ENCODE assay signal across 9 mouse cellular contexts in the genomic region with DNA sequence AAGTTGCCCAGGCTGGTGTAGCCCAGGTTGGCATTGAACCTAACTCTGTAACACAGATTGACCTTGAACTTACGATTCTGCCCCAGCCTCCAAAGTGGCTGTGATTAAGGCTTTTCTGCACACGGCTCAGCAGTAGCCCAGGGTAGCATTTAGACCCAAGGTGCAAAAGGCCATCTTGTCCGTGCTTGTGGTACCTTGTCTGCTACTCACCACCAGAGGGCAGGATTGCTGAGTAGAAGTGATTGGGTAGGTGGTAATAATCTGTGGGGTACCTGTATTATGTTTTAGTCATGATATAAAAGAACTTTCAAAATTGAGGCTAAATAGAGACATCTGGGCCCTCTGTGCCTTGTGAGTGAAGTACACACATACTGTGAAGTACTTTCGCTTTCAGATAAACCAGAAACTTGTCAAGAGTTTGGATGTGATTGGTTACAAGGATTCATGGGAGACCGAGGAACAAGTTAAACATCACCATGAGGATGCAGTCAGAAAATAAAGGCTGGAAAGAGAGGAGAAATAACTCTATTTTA. TPM values are rescaled to one million over a fixed set of nuclear protein-coding genes. Genes with fewer than 3 reads are reported as not detected.
A peak's percentile ranks its signal among the peaks of the same experiment; 100 is the strongest.
DNase-seq lines count a peak whose midpoint lies in the region; ATAC-seq and TF ChIP-seq lines count a peak whose summit lies in the region.
"Had no signal": no experiment of that assay in that cellular context is flagged by ENCODE, and none has a peak within 500 bp of the region (broad histone marks: within the 10 kb centered on the region; RNA-seq: fewer than 3 reads in every experiment).

No protein-coding gene starts in this region.

- H3K9me3 ChIP-seq in forebrain, postnatal 0 days (ENCODE audit: low read length), result no peaks in the 10 kb centered on the region
- H3K9me3 ChIP-seq in forebrain, embryonic 11.5 days (ENCODE audit: control insufficient read depth, low read length), result no peaks in the 10 kb centered on the region
- H3K9me3 ChIP-seq: limb, embryonic 12.5 days had no signal

- DNase-seq in forebrain, postnatal 0 days, result peak; percentile 59
- DNase-seq in forebrain, embryonic 11.5 days (ENCODE audit: low spot score), result no peak
- peak; percentile 22 to 34 for DNase-seq in right cerebral cortex, adult 2 months (ENCODE audit: low spot score in 2 of 2)
- no peak for DNase-seq in right cerebral cortex, postnatal 36 days (ENCODE audit: low spot score in 2 of 2)
- peak; percentile 28 for DNase-seq in c-Kit-positive CD71-positive TER-119-negative erythroid progenitor cells, embryonic 14.5 days (ENCODE audit: low read depth)
- DNase-seq in kidney, postnatal 10 days, result peak; percentile 49
- peak; percentile 37 for DNase-seq in mesoderm, embryonic 11.5 days (ENCODE audit: low read depth, low spot score)
- DNase-seq in frontal cortex, postnatal 14 days (ENCODE audit: low spot score in 2 of 2), result no peak

- H3K27me3 ChIP-seq in forebrain, postnatal 0 days (ENCODE audit: insufficient read depth, low read length), result no peaks in the 10 kb centered on the region
- H3K27me3 ChIP-seq in forebrain, embryonic 11.5 days (ENCODE audit: control insufficient read depth, insufficient read depth, low read length), result no peaks in the 10 kb centered on the region
- H3K27me3 ChIP-seq: limb, embryonic 12.5 days had no signal

- H3K4me1 ChIP-seq in forebrain, postnatal 0 days (ENCODE audit: insufficient read depth), result no peaks in the 10 kb centered on the region
- H3K4me1 ChIP-seq in forebrain, embryonic 11.5 days (replicated peaks; ENCODE audit: control insufficient read depth, insufficient read depth, low read length), result no peaks in the 10 kb centered on the region
- H3K4me1 ChIP-seq: limb, embryonic 12.5 days had no signal

- no peak overlapping the region for H3K4me2 ChIP-seq in forebrain, postnatal 0 days (ENCODE audit: low read depth)
- H3K4me2 ChIP-seq in forebrain, embryonic 11.5 days (ENCODE audit: low read depth, low read length, severe bottlenecking), result no peak overlapping the region
- H3K4me2 ChIP-seq: limb, embryonic 12.5 days had no signal

- TF ChIP-seq CTCF in forebrain, postnatal 0 days (IDR thresholded peaks at IDR 0.05; ENCODE audit: low read depth), result peak; percentile 86

- H3K36me3 ChIP-seq in forebrain, postnatal 0 days (ENCODE audit: insufficient read depth), result peaks cover 29% of the 10 kb centered on the region
- H3K36me3 ChIP-seq in forebrain, embryonic 11.5 days (ENCODE audit: control insufficient read depth, insufficient read depth, low read length), result peaks cover 11% of the 10 kb centered on the region; the same call in 1 of the 2 replicates

- no peak overlapping the region for H3K4me3 ChIP-seq in forebrain, postnatal 0 days (ENCODE audit: low read depth, low read length)
- H3K4me3 ChIP-seq in forebrain, embryonic 11.5 days (ENCODE audit: low read depth, low read length), result no peak overlapping the region
- H3K4me3 ChIP-seq: limb, embryonic 12.5 days had no signal

- WGBS in forebrain, postnatal 0 days, result 73% methylated on average over 5 of the region's 5 CpGs
- WGBS in forebrain, embryonic 11.5 days, result 76% methylated on average over 5 of the region's 5 CpGs

- H3K9ac ChIP-seq in forebrain, postnatal 0 days, result no peak overlapping the region
- H3K9ac ChIP-seq in forebrain, embryonic 11.5 days (ENCODE audit: low read length), result no peak overlapping the region
- H3K9ac ChIP-seq: limb, embryonic 12.5 days had no signal

- H3K27ac ChIP-seq in forebrain, postnatal 0 days (ENCODE audit: low read depth, low read length), result no peak overlapping the region
- no peak overlapping the region for H3K27ac ChIP-seq in forebrain, embryonic 11.5 days (ENCODE audit: low read depth, low read length)
- H3K27ac ChIP-seq: limb, embryonic 12.5 days had no signal

- peak; percentile 29; the same call in 1 of the 2 replicates for ATAC-seq in forebrain, postnatal 0 days
- ATAC-seq in forebrain, embryonic 11.5 days (replicated peaks; ENCODE audit: low FRiP score), result no peak

RNA-seq across cellular contexts. Expression of a gene that starts 37.3 kb away (rescaled TPM):
- 1.00 and 4.5 TPM in 2 replicates for total RNA-seq in forebrain, postnatal 0 days (2014; rRNA removed)
- 0.25 and 0.54 TPM in 2 replicates for polyA plus RNA-seq in forebrain, postnatal 0 days (2015; fragmentation: Nextera tagmentation; extraction: Ambion mirVana)
- 0.07 and 0.09 TPM in 2 replicates for polyA plus RNA-seq in forebrain, embryonic 11.5 days (2014; fragmentation: Nextera tagmentation; extraction: Ambion mirVana)

Comparison
In these comparisons a context has a peak if more than half of its experiments do, and no peak if none do; other contexts are left out.
1. DNase-seq: peak in forebrain, postnatal 0 days (single experiment), right cerebral cortex, adult 2 months (2 of 2), c-Kit-positive CD71-positive TER-119-negative erythroid progenitor cells, embryonic 14.5 days (single experiment), kidney, postnatal 10 days (single experiment) and mesoderm, embryonic 11.5 days (single experiment); none in forebrain, embryonic 11.5 days (single experiment), right cerebral cortex, postnatal 36 days (0 of 2) and frontal cortex, postnatal 14 days (0 of 2).